Mouse (Mus musculus) cerebellum, postnatal 25 days (tissue): ENCODE results near the gene Lst1.

Experiments
- DNase-seq, 2 experiments: peaks; one replicate each; pipeline ENCODE4 v3.0.0; 2021; ENCODE audit warnings: mixed read lengths in 2 of 2

Gene Lst1

GRCm38 (mm10) chr17:35158850-35159593, 29.2 kb downstream of the Lst1 start:
- no peak for DNase-seq

- no peak for DNase-seq
Measured at GRCm38 (mm10) chr17:35157661-35158175, 30.5 kb downstream of the Lst1 start.

- DNase-seq, result no peak
Measured at GRCm38 (mm10) chr17:35157254-35157653, 31.0 kb downstream of the Lst1 start.

GRCm38 (mm10) chr17:35156461-35157200, 31.6 kb downstream of the Lst1 start:
- no peak for DNase-seq

- peak in 1 of 2 experiments; percentile 26 for DNase-seq
Measured at GRCm38 (mm10) chr17:35155451-35155850, 32.8 kb downstream of the Lst1 start.

- DNase-seq, result peak in 1 of 2 experiments; percentile 15
Measured at GRCm38 (mm10) chr17:35154616-35155015, 33.6 kb downstream of the Lst1 start.

- DNase-seq, result no peak
Measured at GRCm38 (mm10) chr17:35153931-35154330, 34.3 kb downstream of the Lst1 start.

GRCm38 (mm10) chr17:35153077-35153476, 35.2 kb downstream of the Lst1 start:
- DNase-seq, result no peak

GRCm38 (mm10) chr17:35152121-35152520, 36.1 kb downstream of the Lst1 start:
- DNase-seq, result no peak

GRCm38 (mm10) chr17:35147922-35148639, 40.2 kb downstream of the Lst1 start:
- no peak for DNase-seq

GRCm38 (mm10) chr17:35147348-35147747, 40.9 kb downstream of the Lst1 start:
- no peak for DNase-seq

- DNase-seq, result no peak
Measured at GRCm38 (mm10) chr17:35146139-35146538, 42.1 kb downstream of the Lst1 start.

GRCm38 (mm10) chr17:35141971-35142370, 46.3 kb downstream of the Lst1 start:
- no peak for DNase-seq

GRCm38 (mm10) chr17:35140490-35140996, 47.7 kb downstream of the Lst1 start:
- no peak for DNase-seq

- no peak for DNase-seq
Measured at GRCm38 (mm10) chr17:35139269-35139668, 49.0 kb downstream of the Lst1 start.

GRCm38 (mm10) chr17:35135591-35136320, 52.5 kb downstream of the Lst1 start:
- no peak for DNase-seq
